Mouse (Mus musculus) forebrain, embryonic 14.5 days (tissue): ENCODE data around the gene Bub3. TPM values are rescaled to one million over a fixed set of nuclear protein-coding genes. Genes with fewer than 3 reads are reported as not detected.

Experiments used
- ATAC-seq: fragments of 200-750 bp; cut with Nextera tagmentation; 2 replicates; pipeline ENCODE4 v1.8.0; 2017; ENCODE audit warnings: mild to moderate bottlenecking, moderate library complexity
- DNase-seq: peaks from one replicate; pipeline ENCODE4 v3.0.0-alpha.2; 2015; ENCODE audit warnings: low spot score
- H3K27ac ChIP-seq: fragments of 300-500 bp; sonication (generic); 2 replicates; pipeline ENCODE4 v1.5.1; 2014; ENCODE audit warnings: low read depth, mild to moderate bottlenecking, control low read depth, low read length, moderate library complexity
- H3K27me3 ChIP-seq: fragments of 300-500 bp; sonication (generic); replicated peaks from 2 replicates; pipeline ENCODE4 v1.6.1; 2014; ENCODE audit warnings: low read length, control low read depth, mixed read lengths; ENCODE audit not compliant: control insufficient read depth, insufficient read depth
- H3K36me3 ChIP-seq: fragments of 300-500 bp; sonication (generic); 2 replicates; pipeline ENCODE4 v1.6.1; 2014; ENCODE audit warnings: low read length, control low read depth; ENCODE audit not compliant: control insufficient read depth, insufficient read depth
- H3K4me1 ChIP-seq: fragments of 300-500 bp; sonication (generic); 2 replicates; pipeline ENCODE4 v1.6.1; 2014; ENCODE audit warnings: antibody characterized with exemption, low read length, control low read depth; ENCODE audit not compliant: control insufficient read depth, insufficient read depth
- H3K4me2 ChIP-seq: fragments of 300-500 bp; sonication (generic); 2 replicates; pipeline ENCODE4 v1.6.1; 2014; ENCODE audit warnings: mild to moderate bottlenecking, control low read depth, low read length
- H3K4me3 ChIP-seq: fragments of 300-500 bp; sonication (generic); 2 replicates; pipeline ENCODE4 v1.5.1; 2014; ENCODE audit warnings: low read depth, low read length, control low read depth
- H3K9ac ChIP-seq: fragments of 300-500 bp; sonication (generic); 2 replicates; pipeline ENCODE4 v1.6.1; 2014; ENCODE audit warnings: mild to moderate bottlenecking, low read length, control low read depth, moderate library complexity
- H3K9me3 ChIP-seq: fragments of 300-500 bp; sonication (generic); replicated peaks from 2 replicates; pipeline ENCODE4 v1.6.1; 2016; ENCODE audit warnings: low read length, control low read depth, mixed read lengths; ENCODE audit not compliant: control insufficient read depth
- WGBS: fragments of 180-500 bp; shearing (Covaris S2); extraction: QIAGEN DNeasy Blood & Tissue Kit; methylation state at CpG from one replicate; pipeline ENCODE4 v1.1.7; 2014; 5-methylcytosine and 5-hydroxymethylcytosine counted together
- polyA plus RNA-seq: library from polyadenylated mRNA; unstranded; fragments of >200 nt; fragmentation: Nextera tagmentation; extraction: Ambion mirVana; gene quantifications from 2 replicates; pipeline ENCODE4 v1.2.1, GENCODE M21; 2014

The Bub3 gene
- polyA plus RNA-seq, 1 experiment from 2014 or later, result 237 TPM

GRCm38 (mm10) chr7:131585551-131585950 is 25.5 kb downstream of the Bub3 start:
- peak; percentile 66 for DNase-seq
- peaks cover 22% of the 10 kb centered on the region for H3K27me3 ChIP-seq

GRCm38 (mm10) chr7:131597779-131598482 is 37.9 kb downstream of the Bub3 start:
- 4% methylated on average over 12 of the region's 12 CpGs for WGBS
- peak overlapping the region; percentile 10; the same call in 1 of the 2 replicates for H3K9ac ChIP-seq
- H3K9me3 ChIP-seq, result no peaks in the 10 kb centered on the region
- H3K36me3 ChIP-seq, result no peaks in the 10 kb centered on the region
- ATAC-seq (peak; percentile 75), DNase-seq (peak; percentile 76)
- peaks cover 11% of the 10 kb centered on the region for H3K4me1 ChIP-seq
- no peak overlapping the region for H3K4me3 ChIP-seq
- H3K27me3 ChIP-seq, result peaks cover 19% of the 10 kb centered on the region
- peak overlapping the region; percentile 24; the same call in 1 of the 2 replicates for H3K4me2 ChIP-seq
- no peak overlapping the region for H3K27ac ChIP-seq

More at GRCm38 (mm10) chr7:131585551-131585950, 25.5 kb downstream of the Bub3 start:
- Histone ChIP-seq H3K9ac (no peak overlapping the region), H3K4me2 (no peak overlapping the region), H3K4me1 (no peaks in the 10 kb centered on the region), H3K9me3 (no peaks in the 10 kb centered on the region), H3K4me3 (no peak overlapping the region), H3K36me3 (no peaks in the 10 kb centered on the region), H3K27ac (no peak overlapping the region)
- WGBS, result 53% methylated on average over 5 of the region's 5 CpGs
- ATAC-seq, result no peak

GRCm38 (mm10) chr7:131598483-131598824 is 38.4 kb downstream of the Bub3 start:
- peak overlapping the region; percentile 10; the same call in 1 of the 2 replicates for H3K9ac ChIP-seq
- H3K4me3 ChIP-seq, result no peak overlapping the region
- H3K9me3 ChIP-seq, result no peaks in the 10 kb centered on the region
- peaks cover 19% of the 10 kb centered on the region for H3K27me3 ChIP-seq
- DNase-seq, result peak; percentile 74
- WGBS, result 2% methylated on average over 5 of the region's 5 CpGs
- peak overlapping the region; percentile 24; the same call in 1 of the 2 replicates for H3K4me2 ChIP-seq
- no peak overlapping the region for H3K27ac ChIP-seq
- no peaks in the 10 kb centered on the region for H3K36me3 ChIP-seq
- H3K4me1 ChIP-seq, result peaks cover 11% of the 10 kb centered on the region
- peak; percentile 26 for ATAC-seq

GRCm38 (mm10) chr7:131602106-131602505 is 42.1 kb downstream of the Bub3 start:
- 58% methylated on average over 7 of the region's 7 CpGs for WGBS
- H3K4me1 ChIP-seq, result peaks cover 11% of the 10 kb centered on the region
- DNase-seq (no peak), ATAC-seq (no peak)
- H3K36me3 ChIP-seq, result no peaks in the 10 kb centered on the region
- H3K9me3 ChIP-seq, result no peaks in the 10 kb centered on the region
- no peak overlapping the region for H3K4me3 ChIP-seq
- H3K27ac ChIP-seq, result no peak overlapping the region
- no peak overlapping the region for H3K9ac ChIP-seq
- peaks cover 13% of the 10 kb centered on the region for H3K27me3 ChIP-seq
- no peak overlapping the region for H3K4me2 ChIP-seq

GRCm38 (mm10) chr7:131603186-131603585 is 43.2 kb downstream of the Bub3 start:
- Histone ChIP-seq H3K4me1 (peaks cover 5% of the 10 kb centered on the region), H3K36me3 (no peaks in the 10 kb centered on the region), H3K27me3 (peaks cover 13% of the 10 kb centered on the region), H3K27ac (no peak overlapping the region), H3K9ac (no peak overlapping the region), H3K9me3 (no peaks in the 10 kb centered on the region), H3K4me2 (no peak overlapping the region), H3K4me3 (no peak overlapping the region)
- DNase-seq (no peak), ATAC-seq (no peak)
- 2% methylated on average over 9 of the region's 11 CpGs for WGBS

- Histone ChIP-seq H3K9me3 (no peaks in the 10 kb centered on the region), H3K27ac (no peak overlapping the region), H3K4me2 (no peak overlapping the region), H3K27me3 (peaks cover 3% of the 10 kb centered on the region; the same call in 1 of the 2 replicates), H3K4me3 (no peak overlapping the region), H3K9ac (no peak overlapping the region), H3K4me1 (no peaks in the 10 kb centered on the region), H3K36me3 (no peaks in the 10 kb centered on the region)
- 91% methylated on average over 10 of the region's 10 CpGs for WGBS
- DNase-seq (no peak), ATAC-seq (no peak)
Observed at GRCm38 (mm10) chr7:131604946-131605345, 44.9 kb downstream of the Bub3 start.

GRCm38 (mm10) chr7:131605481-131605880 is 45.5 kb downstream of the Bub3 start:
- Histone ChIP-seq H3K4me1 (no peaks in the 10 kb centered on the region), H3K9ac (no peak overlapping the region), H3K27me3 (no peaks in the 10 kb centered on the region; the same call in 1 of the 2 replicates), H3K27ac (no peak overlapping the region), H3K4me2 (no peak overlapping the region), H3K9me3 (no peaks in the 10 kb centered on the region), H3K36me3 (no peaks in the 10 kb centered on the region), H3K4me3 (no peak overlapping the region)
- no peak for ATAC-seq
- DNase-seq, result no peak
- 67% methylated on average over 4 of the region's 4 CpGs for WGBS

- 92% methylated on average over 6 of the region's 6 CpGs for WGBS
- no peaks in the 10 kb centered on the region; the same call in 1 of the 2 replicates for H3K27me3 ChIP-seq
- no peaks in the 10 kb centered on the region for H3K36me3 ChIP-seq
- DNase-seq, result no peak
- no peak overlapping the region for H3K4me2 ChIP-seq
- H3K27ac ChIP-seq, result no peak overlapping the region
- no peaks in the 10 kb centered on the region for H3K9me3 ChIP-seq
- H3K4me1 ChIP-seq, result no peaks in the 10 kb centered on the region
- no peak overlapping the region for H3K4me3 ChIP-seq
- no peak for ATAC-seq
- no peak overlapping the region for H3K9ac ChIP-seq
Observed at GRCm38 (mm10) chr7:131608049-131608448, 48.0 kb downstream of the Bub3 start.

GRCm38 (mm10) chr7:131609677-131610076 is 49.7 kb downstream of the Bub3 start:
- Histone ChIP-seq H3K9me3 (no peaks in the 10 kb centered on the region), H3K4me3 (no peak overlapping the region), H3K36me3 (no peaks in the 10 kb centered on the region), H3K4me1 (no peaks in the 10 kb centered on the region), H3K4me2 (no peak overlapping the region), H3K27me3 (no peaks in the 10 kb centered on the region; the same call in 1 of the 2 replicates), H3K27ac (no peak overlapping the region), H3K9ac (no peak overlapping the region)
- no peak for ATAC-seq
- WGBS, result 41% methylated on average over 7 of the region's 7 CpGs
- no peak for DNase-seq
